Mouse (Mus musculus) MEL (cell line): ENCODE data around the gene Syn3. TPM values are rescaled to one million over a fixed set of nuclear protein-coding genes. Genes with fewer than 3 reads are reported as not detected.

Experiments used
- DNase-seq: peaks from one replicate; pipeline ENCODE4 v3.0.0; 2011; ENCODE audit warnings: low read depth, low spot score
- H3K27ac ChIP-seq: 2 replicates; pipeline ENCODE4 v1.5.1; 2012; ENCODE audit warnings: low read depth, mild to moderate bottlenecking, control low read depth, low read length, moderate library complexity; ENCODE audit not compliant: control insufficient read depth
- H3K27me3 ChIP-seq, 2 experiments: fragments of 150-350 bp in 1 of 2; sonication (generic) in 1 of 2; 2 replicates each; pipeline ENCODE4 v1.6.1; 2012; ENCODE audit warnings: low read length in 2 of 2, mild to moderate bottlenecking in 2 of 2, improper control_type of control experiment in 1 of 2, moderate library complexity in 1 of 2; ENCODE audit not compliant: insufficient read depth in 2 of 2, control insufficient read depth in 1 of 2
- H3K36me3 ChIP-seq, 2 experiments: 2 replicates each; pipeline ENCODE4 v1.6.1; 2012 to 2014; ENCODE audit warnings: low read length in 2 of 2, improper control_type of control experiment in 1 of 2, inconsistent platforms in 1 of 2, mild to moderate bottlenecking in 1 of 2; ENCODE audit not compliant: insufficient read depth in 2 of 2, control insufficient read depth in 1 of 2
- H3K4me1 ChIP-seq, 2 experiments: fragments of 150-350 bp in 1 of 2; sonication (generic) in 1 of 2; 2 replicates each; pipeline ENCODE4 v1.6.1; 2012; ENCODE audit warnings: low read length in 2 of 2, improper control_type of control experiment in 1 of 2, mild to moderate bottlenecking in 1 of 2; ENCODE audit not compliant: insufficient read depth in 2 of 2, control insufficient read depth in 1 of 2
- H3K4me3 ChIP-seq, 2 experiments: fragments of 150-350 bp in 1 of 2; sonication (generic) in 1 of 2; 2 replicates each; pipeline ENCODE4 v1.5.1; 2012; ENCODE audit warnings: low read depth in 2 of 2, low read length in 2 of 2, mild to moderate bottlenecking in 2 of 2, moderate library complexity in 2 of 2, control low read depth in 1 of 2, improper control_type of control experiment in 1 of 2; ENCODE audit not compliant: control insufficient read depth in 1 of 2, insufficient read depth in 1 of 2
- H3K79me2 ChIP-seq: 2 replicates; pipeline ENCODE4 v1.6.1; 2012; ENCODE audit warnings: mild to moderate bottlenecking, low read length, moderate library complexity; ENCODE audit not compliant: control insufficient read depth, poor library complexity, insufficient read depth
- H3K9ac ChIP-seq: 2 replicates; pipeline ENCODE4 v1.6.1; 2012; ENCODE audit warnings: low read depth, mild to moderate bottlenecking, control low read depth, low read length, moderate library complexity; ENCODE audit not compliant: control insufficient read depth, poor library complexity, severe bottlenecking
- H3K9me3 ChIP-seq: fragments of 150-350 bp; sonication (generic); replicated peaks from 2 replicates; pipeline ENCODE4 v1.6.1; 2012; ENCODE audit warnings: mild to moderate bottlenecking, low read length, improper control_type of control experiment, moderate library complexity; ENCODE audit not compliant: insufficient read depth
- BHLHE40 ChIP-seq: IDR thresholded peaks from 2 replicates; pipeline ENCODE4 v1.6.1; 2012; ENCODE audit warnings: low read depth, mild to moderate bottlenecking, inconsistent platforms, low read length, improper control_type of control experiment, borderline replicate concordance
- CHD1 ChIP-seq: IDR thresholded peaks from 2 replicates; pipeline ENCODE4 v1.6.1; 2012; ENCODE audit warnings: low read depth, mild to moderate bottlenecking, inconsistent platforms, low read length, improper control_type of control experiment
- ELF1 ChIP-seq: IDR thresholded peaks from 2 replicates; pipeline ENCODE4 v1.6.1; 2014; ENCODE audit warnings: low read depth, mild to moderate bottlenecking, inconsistent platforms, low read length, improper control_type of control experiment, moderate library complexity
- GABPA ChIP-seq: IDR thresholded peaks from 2 replicates; pipeline ENCODE4 v1.6.1; 2012; ENCODE audit warnings: low read depth, mild to moderate bottlenecking, inconsistent platforms, low read length, improper control_type of control experiment, moderate library complexity
- JUND ChIP-seq: IDR thresholded peaks from 2 replicates; pipeline ENCODE4 v1.6.1; 2011; ENCODE audit warnings: low read depth, mild to moderate bottlenecking, improper control_type of control experiment, low read length
- KAT2A ChIP-seq: conservative IDR thresholded peaks from 2 replicates; pipeline ENCODE4 v1.6.1; 2012; ENCODE audit warnings: low read depth, low read length, improper control_type of control experiment, inconsistent platforms
- MAFK ChIP-seq: IDR thresholded peaks from 2 replicates; pipeline ENCODE4 v1.6.1; 2011; ENCODE audit warnings: low read depth, mild to moderate bottlenecking, low read length, improper control_type of control experiment, borderline replicate concordance
- MAX ChIP-seq: IDR thresholded peaks from 2 replicates; pipeline ENCODE4 v1.6.1; 2011; ENCODE audit warnings: low read length, improper control_type of control experiment
- MAZ ChIP-seq: IDR thresholded peaks from 2 replicates; pipeline ENCODE4 v1.6.1; 2012; ENCODE audit warnings: low read depth, mild to moderate bottlenecking, inconsistent platforms, low read length, improper control_type of control experiment
- MEF2A ChIP-seq: IDR thresholded peaks from 2 replicates; pipeline ENCODE4 v1.6.1; 2014; ENCODE audit warnings: low read depth, mild to moderate bottlenecking, inconsistent platforms, low read length, improper control_type of control experiment; ENCODE audit not compliant: poor library complexity, insufficient replicate concordance, severe bottlenecking; ENCODE audit errors: extremely low read depth
- MYB ChIP-seq: IDR thresholded peaks from 2 replicates; pipeline ENCODE4 v1.6.1; 2011; ENCODE audit warnings: mild to moderate bottlenecking, low read depth, low read length, improper control_type of control experiment
- POLR2AphosphoS2 ChIP-seq: IDR thresholded peaks from 2 replicates; pipeline ENCODE4 v1.6.1; 2011; ENCODE audit warnings: low read length, improper control_type of control experiment
- POLR2AphosphoS5 ChIP-seq: IDR thresholded peaks from 2 replicates; pipeline ENCODE4 v1.6.1; 2012; ENCODE audit warnings: low read depth, borderline replicate concordance, mild to moderate bottlenecking, inconsistent platforms, low read length, moderate library complexity, mixed read lengths
- SIN3A ChIP-seq: IDR thresholded peaks from 2 replicates; pipeline ENCODE4 v1.6.1; 2012; ENCODE audit warnings: low read length, improper control_type of control experiment, inconsistent platforms
- TAL1 ChIP-seq: IDR thresholded peaks from 2 replicates; pipeline ENCODE4 v1.6.1; 2012; ENCODE audit warnings: mild to moderate bottlenecking, inconsistent platforms, low read length, moderate library complexity, mixed read lengths
- TBP ChIP-seq: IDR thresholded peaks from 2 replicates; pipeline ENCODE4 v1.8.0; 2011; ENCODE audit warnings: low read depth, low read length, improper control_type of control experiment
- TCF12 ChIP-seq: IDR thresholded peaks from 2 replicates; pipeline ENCODE4 v1.6.1; 2014; ENCODE audit warnings: low read depth, mild to moderate bottlenecking, inconsistent platforms, low read length, improper control_type of control experiment, moderate library complexity
- UBTF ChIP-seq: IDR thresholded peaks from 2 replicates; pipeline ENCODE4 v1.6.1; 2012; ENCODE audit warnings: low read depth, mild to moderate bottlenecking, inconsistent platforms, low read length, improper control_type of control experiment, moderate library complexity, borderline replicate concordance; ENCODE audit not compliant: insufficient read depth
- USF2 ChIP-seq, 2 experiments: IDR thresholded peaks; 2 replicates each; pipeline ENCODE4 v1.6.1; 2011 to 2012; ENCODE audit warnings: improper control_type of control experiment in 2 of 2, low read length in 2 of 2, borderline replicate concordance in 1 of 2, inconsistent platforms in 1 of 2, low read depth in 1 of 2, mild to moderate bottlenecking in 1 of 2; ENCODE audit not compliant: insufficient read depth in 1 of 2
- ZKSCAN1 ChIP-seq: IDR thresholded peaks from 2 replicates; pipeline ENCODE4 v1.6.1; 2012; ENCODE audit warnings: low read depth, mild to moderate bottlenecking, inconsistent platforms, low read length, improper control_type of control experiment, moderate library complexity
- polyA plus RNA-seq, 2 experiments: library from polyadenylated mRNA; stranded (reverse) in 1 of 2; unstranded in 1 of 2; fragments of >175 nt in 1 of 2; fragments of >200 nt in 1 of 2; gene quantifications; 2 replicates each; pipeline versions ENCODE4 v1.2.1 to v1.2.4; 2012; ENCODE audit warnings: low replicate concordance in 2 of 2, low read depth in 1 of 2; ENCODE audit not compliant: insufficient read length in 2 of 2, insufficient read depth in 1 of 2, missing spikeins in 1 of 2
- total RNA-seq: library from RNA; depleted of rRNA; stranded (reverse); fragments of 300-350 nt; gene quantifications from 2 replicates; pipeline ENCODE4 v1.2.3, GENCODE M21; 2012

Syn3 gene
- total and polyA plus RNA-seq, 3 experiments = 0.06 TPM; not detected in 2

- Histone ChIP-seq H3K27me3 (no peaks in the 10 kb centered on the region), H3K4me1 (no peaks in the 10 kb centered on the region), H3K4me3 (no peak overlapping the region), H3K9me3 (no peaks in the 10 kb centered on the region), H3K27ac (no peak overlapping the region), H3K79me2 (no peaks in the 10 kb centered on the region), H3K9ac (no peak overlapping the region), H3K36me3 (no peaks in the 10 kb centered on the region)
- no peak for DNase-seq
- TF ChIP-seq ELF1 (no peak), TBP (no peak), MEF2A (no peak), MAFK (no peak)
Measured at GRCm38 (mm10) chr10:86066651-86067050, 432.0 kb downstream of the Syn3 start.

- Histone ChIP-seq H3K36me3 (no peaks in the 10 kb centered on the region), H3K4me3 (no peak overlapping the region), H3K9me3 (no peaks in the 10 kb centered on the region), H3K79me2 (no peaks in the 10 kb centered on the region), H3K4me1 (no peaks in the 10 kb centered on the region), H3K27ac (no peak overlapping the region), H3K27me3 (no peaks in the 10 kb centered on the region), H3K9ac (no peak overlapping the region)
- TF ChIP-seq POLR2AphosphoS5 (no peak), SIN3A (no peak), GABPA (no peak), ZKSCAN1 (no peak), KAT2A (no peak), TBP (no peak), TAL1 (no peak), USF2 (IDR thresholded peaks at IDR 0.05; ENCODE audit: borderline replicate concordance in 1 of 2, insufficient read depth in 1 of 2, low read depth in 1 of 2, low read length in 2 of 2) (no peak), MAZ (no peak), JUND (no peak), MAFK (no peak), MAX (no peak), UBTF (no peak), TCF12 (no peak), CHD1 (no peak), POLR2AphosphoS2 (no peak), MYB (no peak), BHLHE40 (no peak)
- no peak for DNase-seq
Measured at GRCm38 (mm10) chr10:86065661-86066060, 433.0 kb downstream of the Syn3 start.
